Mouse (Mus musculus): ENCODE data around the gene Klhl29.

GRCm38 (mm10) chr12:5321017-5321416 lies 54.5 kb downstream of the Klhl29 start:
- TF ChIP-seq CTCF (IDR thresholded peaks at IDR 0.05; ENCODE audit: control insufficient read depth, insufficient read depth, low read length) (no peak), POLR2A (IDR thresholded peaks at IDR 0.05; ENCODE audit: borderline replicate concordance, control insufficient read depth, low read depth, low read length) (no peak)

Measured in bone marrow, adult 2 months (tissue).